Mouse (Mus musculus): ENCODE measurements around the gene Wdr20. TPM values are rescaled to one million over a fixed set of nuclear protein-coding genes. Genes with fewer than 3 reads are reported as not detected.
"Not testable (repeated sequence)": the region's sequence is repeated elsewhere in the genome, so short reads cannot be mapped to it uniquely, and the experiment has no call there.

Gene Wdr20
- 17.7 and 18.2 TPM in 2 replicates for polyA plus RNA-seq (2014; fragmentation: Nextera tagmentation; extraction: Ambion mirVana)

DNA sequence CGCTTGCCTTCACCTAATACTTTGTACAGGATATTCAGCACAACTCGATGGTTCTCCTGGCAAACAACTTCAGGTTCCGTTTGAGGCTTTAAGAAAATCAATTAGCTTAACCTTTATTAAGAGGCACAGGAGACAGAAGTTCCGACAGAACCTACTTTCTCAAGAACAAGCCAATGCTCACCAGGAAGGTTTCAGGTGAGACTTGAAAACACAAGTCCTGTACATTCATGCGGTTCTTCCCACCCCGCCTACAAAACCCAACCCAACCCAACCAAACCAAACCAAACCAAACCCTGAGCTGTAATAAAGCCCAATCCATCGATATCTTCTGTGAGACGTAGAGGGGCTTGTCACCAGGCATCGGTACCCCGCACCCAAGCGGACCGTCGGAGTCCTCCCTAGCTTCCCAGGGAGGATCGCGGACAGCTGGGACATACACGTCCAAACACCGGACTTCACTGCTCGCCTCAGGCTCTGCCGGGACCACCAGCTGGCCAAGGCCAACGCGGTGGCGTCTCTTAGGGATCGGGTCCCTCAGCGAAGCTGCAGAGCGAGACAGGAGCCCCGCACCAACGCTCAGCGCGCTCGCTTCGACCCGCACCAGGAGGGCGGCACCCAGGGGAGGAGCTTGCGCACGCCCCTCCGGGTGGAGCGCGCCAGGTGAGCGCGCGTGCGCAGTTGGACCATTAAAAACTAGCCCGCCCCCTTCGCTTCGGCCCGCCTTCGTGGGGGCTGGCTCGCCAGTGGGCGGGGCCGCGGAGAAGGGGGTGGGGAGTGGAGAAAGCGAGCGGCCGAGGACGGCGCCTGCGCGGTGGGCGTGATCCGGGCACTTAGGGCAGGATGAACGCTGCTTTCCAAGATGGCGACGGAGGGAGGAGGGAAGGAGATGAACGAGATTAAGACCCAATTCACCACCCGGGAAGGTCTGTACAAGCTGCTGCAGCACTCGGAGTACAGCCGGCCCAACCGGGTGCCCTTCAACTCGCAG lies at the start of gene Wdr20:
TSS of gene Wdr20 (plus strand) at position 775 of the 988 bp plus-strand sequence.
- DNase-seq (ENCODE audit: low spot score) (peak; percentile 99), ATAC-seq (replicated peaks; ENCODE audit: low FRiP score) (peak; percentile 95)
- WGBS, result under 1% methylated on average over 69 of the region's 69 CpGs
- no peaks in the 10 kb centered on the region for H3K27me3 ChIP-seq (replicated peaks; ENCODE audit: control insufficient read depth, insufficient read depth, low read length)
- peak within 1 kb of the TSS; percentile 92 for H3K9ac ChIP-seq (ENCODE audit: low read depth, low read length)
- no peaks in the 10 kb centered on the region for H3K9me3 ChIP-seq (ENCODE audit: control insufficient read depth, low read length)
- peak within 1 kb of the TSS; percentile 99 for H3K4me2 ChIP-seq
- peaks cover 6% of the 10 kb centered on the region for H3K4me1 ChIP-seq (replicated peaks; ENCODE audit: control insufficient read depth, insufficient read depth, low read length)
- peak within 1 kb of the TSS; percentile 67 for H3K27ac ChIP-seq (ENCODE audit: low read depth, low read length)
- peak within 1 kb of the TSS; percentile 99 for H3K4me3 ChIP-seq (ENCODE audit: low read depth, low read length)
- no peaks in the 10 kb centered on the region; the same call in 1 of the 2 replicates for H3K36me3 ChIP-seq (ENCODE audit: control insufficient read depth, insufficient read depth, low read length)

- H3K27ac ChIP-seq (ENCODE audit: low read depth, low read length); H3K27me3 ChIP-seq (replicated peaks; ENCODE audit: control insufficient read depth, insufficient read depth, low read length); H3K4me3 ChIP-seq (ENCODE audit: low read depth, low read length); DNase-seq (ENCODE audit: low spot score); H3K4me1 ChIP-seq (replicated peaks; ENCODE audit: control insufficient read depth, insufficient read depth, low read length); H3K4me2 ChIP-seq; H3K9ac ChIP-seq (ENCODE audit: low read depth, low read length); H3K9me3 ChIP-seq (ENCODE audit: control insufficient read depth, low read length); ATAC-seq (replicated peaks; ENCODE audit: low FRiP score): not testable (repeated sequence)
- H3K36me3 ChIP-seq (ENCODE audit: control insufficient read depth, insufficient read depth, low read length), result peaks cover 36% of the 10 kb centered on the region
- WGBS, result 81% methylated on average over 3 of the region's 3 CpGs
Observed at GRCm38 (mm10) chr12:110688921-110689320, 48.8 kb upstream of the Wdr20 start.

DNA sequence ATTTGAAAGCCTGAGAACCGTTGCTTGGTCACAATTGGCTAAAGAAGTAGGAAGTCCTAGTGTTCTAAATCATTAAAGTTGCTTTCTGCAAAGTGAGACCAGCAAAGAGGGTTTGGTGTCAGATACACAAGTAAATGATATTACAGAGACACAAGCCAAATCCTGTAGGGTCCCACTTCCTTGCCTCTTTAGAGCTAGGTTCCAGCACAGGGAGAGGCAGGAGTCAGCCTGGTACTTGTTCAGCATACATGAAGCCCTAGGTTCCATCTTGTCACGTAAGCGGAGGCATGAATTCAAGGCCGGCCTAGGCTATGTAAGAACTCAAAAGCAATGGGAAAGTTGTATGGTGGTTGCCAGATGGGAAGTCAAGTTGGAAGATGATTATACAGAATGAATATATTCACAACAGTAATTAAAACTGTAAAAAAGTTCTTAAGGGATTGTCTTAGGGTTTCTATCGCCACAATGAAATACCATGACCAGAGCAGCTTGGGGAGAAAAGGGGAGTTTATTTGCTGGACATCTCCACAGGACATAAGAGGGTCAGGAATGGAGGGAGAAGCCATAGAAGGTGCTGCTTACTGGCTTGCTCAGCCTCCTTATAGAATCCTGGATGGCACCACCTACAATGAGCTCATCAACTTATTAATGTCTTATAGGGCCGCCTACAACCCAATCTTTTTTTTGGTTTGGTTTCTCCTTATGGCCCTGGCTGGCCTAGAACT lies 47.7 kb upstream of the Wdr20 start:
- no peaks in the 10 kb centered on the region for H3K9me3 ChIP-seq (ENCODE audit: control insufficient read depth, low read length)
- 80% methylated on average over 6 of the region's 6 CpGs for WGBS
- H3K27me3 ChIP-seq (replicated peaks; ENCODE audit: control insufficient read depth, insufficient read depth, low read length), result no peaks in the 10 kb centered on the region
- no peak overlapping the region for H3K27ac ChIP-seq (ENCODE audit: low read depth, low read length)
- ATAC-seq (replicated peaks; ENCODE audit: low FRiP score) (peak; percentile 46), DNase-seq (ENCODE audit: low spot score) (no peak)
- H3K9ac ChIP-seq (ENCODE audit: low read depth, low read length), result no peak overlapping the region
- no peak overlapping the region for H3K4me2 ChIP-seq
- peaks cover 44% of the 10 kb centered on the region for H3K36me3 ChIP-seq (ENCODE audit: control insufficient read depth, insufficient read depth, low read length)
- peaks cover 7% of the 10 kb centered on the region for H3K4me1 ChIP-seq (replicated peaks; ENCODE audit: control insufficient read depth, insufficient read depth, low read length)
- H3K4me3 ChIP-seq (ENCODE audit: low read depth, low read length), result no peak overlapping the region

DNA sequence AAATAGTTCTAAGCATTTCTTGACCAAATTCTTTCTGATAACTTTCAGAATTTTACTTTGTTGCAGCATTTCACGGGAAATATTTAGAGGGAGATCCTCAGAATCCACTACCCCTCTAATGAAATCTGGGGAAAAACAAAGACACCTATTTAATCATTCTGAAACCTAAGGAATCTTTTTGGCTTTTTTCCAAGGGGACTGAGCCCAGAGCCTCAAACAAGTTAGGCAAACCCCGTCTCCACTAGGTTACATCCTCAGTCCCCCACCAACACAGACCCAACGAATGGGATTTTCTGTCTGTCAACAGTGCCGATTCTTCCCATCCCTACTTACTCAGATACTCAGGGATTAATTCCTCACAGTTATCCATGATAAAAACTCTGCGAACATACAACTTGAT lies 44.4 kb upstream of the Wdr20 start:
- H3K27ac ChIP-seq (ENCODE audit: low read depth, low read length); H3K27me3 ChIP-seq (replicated peaks; ENCODE audit: control insufficient read depth, insufficient read depth, low read length); H3K9me3 ChIP-seq (ENCODE audit: control insufficient read depth, low read length); DNase-seq (ENCODE audit: low spot score); ATAC-seq (replicated peaks; ENCODE audit: low FRiP score); H3K9ac ChIP-seq (ENCODE audit: low read depth, low read length): not testable (repeated sequence)
- WGBS, result 79% methylated on average over 5 of the region's 5 CpGs
- H3K36me3 ChIP-seq (ENCODE audit: control insufficient read depth, insufficient read depth, low read length), result peaks cover 43% of the 10 kb centered on the region
- peaks cover 23% of the 10 kb centered on the region for H3K4me1 ChIP-seq (replicated peaks; ENCODE audit: control insufficient read depth, insufficient read depth, low read length)
- peak overlapping the region; percentile 14; the same call in 1 of the 2 replicates for H3K4me3 ChIP-seq (ENCODE audit: low read depth, low read length)
- peak overlapping the region; percentile 91 for H3K4me2 ChIP-seq

GRCm38 (mm10) chr12:110695676-110696171 lies 42.0 kb upstream of the Wdr20 start:
- peak overlapping the region; percentile 100 for H3K9ac ChIP-seq (ENCODE audit: low read depth, low read length)
- H3K4me2 ChIP-seq, result peak overlapping the region; percentile 91
- H3K27ac ChIP-seq (ENCODE audit: low read depth, low read length), result peak overlapping the region; percentile 99
- peak overlapping the region; percentile 99 for H3K4me3 ChIP-seq (ENCODE audit: low read depth, low read length)
- H3K36me3 ChIP-seq (ENCODE audit: control insufficient read depth, insufficient read depth, low read length), result peaks cover 24% of the 10 kb centered on the region
- peak; percentile 40 for ATAC-seq (replicated peaks; ENCODE audit: low FRiP score)
- H3K27me3 ChIP-seq (replicated peaks; ENCODE audit: control insufficient read depth, insufficient read depth, low read length), result no peaks in the 10 kb centered on the region
- peak; percentile 70 for DNase-seq (ENCODE audit: low spot score)
- no peaks in the 10 kb centered on the region for H3K9me3 ChIP-seq (ENCODE audit: control insufficient read depth, low read length)
- WGBS, result under 1% methylated on average over 53 of the region's 55 CpGs
- H3K4me1 ChIP-seq (replicated peaks; ENCODE audit: control insufficient read depth, insufficient read depth, low read length), result peaks cover 45% of the 10 kb centered on the region

- peaks cover 50% of the 10 kb centered on the region for H3K4me1 ChIP-seq (replicated peaks; ENCODE audit: control insufficient read depth, insufficient read depth, low read length)
- under 1% methylated on average over 89 of the region's 89 CpGs for WGBS
Observed at GRCm38 (mm10) chr12:110696173-110696974, 41.4 kb upstream of the Wdr20 start.

GRCm38 (mm10) chr12:110696975-110697400 lies 40.8 kb upstream of the Wdr20 start:
- H3K9ac ChIP-seq (ENCODE audit: low read depth, low read length), result peak overlapping the region; percentile 85
- peak overlapping the region; percentile 73 for H3K4me2 ChIP-seq
- H3K9me3 ChIP-seq (ENCODE audit: control insufficient read depth, low read length), result no peaks in the 10 kb centered on the region
- no peak for ATAC-seq (replicated peaks; ENCODE audit: low FRiP score)
- DNase-seq (ENCODE audit: low spot score), result no peak
- H3K36me3 ChIP-seq (ENCODE audit: control insufficient read depth, insufficient read depth, low read length), result peaks cover 16% of the 10 kb centered on the region
- H3K4me1 ChIP-seq (replicated peaks; ENCODE audit: control insufficient read depth, insufficient read depth, low read length), result peaks cover 54% of the 10 kb centered on the region
- H3K27ac ChIP-seq (ENCODE audit: low read depth, low read length), result peak overlapping the region; percentile 96
- no peaks in the 10 kb centered on the region for H3K27me3 ChIP-seq (replicated peaks; ENCODE audit: control insufficient read depth, insufficient read depth, low read length)
- peak overlapping the region; percentile 99 for H3K4me3 ChIP-seq (ENCODE audit: low read depth, low read length)
- 43% methylated on average over 9 of the region's 9 CpGs for WGBS

More at GRCm38 (mm10) chr12:110696173-110696974, 41.4 kb upstream of the Wdr20 start:
- Histone ChIP-seq H3K4me3 (ENCODE audit: low read depth, low read length) (peak overlapping the region; percentile 99), H3K4me2 (peak overlapping the region; percentile 91), H3K9ac (ENCODE audit: low read depth, low read length) (peak overlapping the region; percentile 100), H3K27ac (ENCODE audit: low read depth, low read length) (peak overlapping the region; percentile 99), H3K27me3 (replicated peaks; ENCODE audit: control insufficient read depth, insufficient read depth, low read length) (no peaks in the 10 kb centered on the region), H3K9me3 (ENCODE audit: control insufficient read depth, low read length) (no peaks in the 10 kb centered on the region), H3K36me3 (ENCODE audit: control insufficient read depth, insufficient read depth, low read length) (peaks cover 22% of the 10 kb centered on the region)
- DNase-seq (ENCODE audit: low spot score) (peak; percentile 98), ATAC-seq (replicated peaks; ENCODE audit: low FRiP score) (peak; percentile 86)

GRCm38 (mm10) chr12:110697457-110697856 lies 40.3 kb upstream of the Wdr20 start:
- peak overlapping the region; percentile 96 for H3K27ac ChIP-seq (ENCODE audit: low read depth, low read length)
- H3K9ac ChIP-seq (ENCODE audit: low read depth, low read length), result peak overlapping the region; percentile 85
- no peaks in the 10 kb centered on the region for H3K27me3 ChIP-seq (replicated peaks; ENCODE audit: control insufficient read depth, insufficient read depth, low read length)
- H3K36me3 ChIP-seq (ENCODE audit: control insufficient read depth, insufficient read depth, low read length), result peaks cover 16% of the 10 kb centered on the region
- 41% methylated on average over 5 of the region's 5 CpGs for WGBS
- no peak overlapping the region for H3K4me3 ChIP-seq (ENCODE audit: low read depth, low read length)
- ATAC-seq (replicated peaks; ENCODE audit: low FRiP score) (no peak), DNase-seq (ENCODE audit: low spot score) (no peak)
- H3K4me2 ChIP-seq, result peak overlapping the region; percentile 73
- no peaks in the 10 kb centered on the region for H3K9me3 ChIP-seq (ENCODE audit: control insufficient read depth, low read length)
- H3K4me1 ChIP-seq (replicated peaks; ENCODE audit: control insufficient read depth, insufficient read depth, low read length), result peaks cover 54% of the 10 kb centered on the region

All from liver, embryonic 11.5 days (tissue).